Mouse (Mus musculus) frontal cortex, postnatal 14 days (tissue): Measurements from ENCODE around the gene Ppfia2.

Experiments
- DNase-seq, 2 experiments: peaks; one replicate each; pipeline ENCODE4 v3.0.0; 2022; ENCODE audit warnings: low spot score in 2 of 2

Gene Ppfia2

GRCm38 (mm10) chr10:106914275-106914674 is 444.1 kb downstream of the Ppfia2 start:
- DNase-seq: no peak

DNA sequence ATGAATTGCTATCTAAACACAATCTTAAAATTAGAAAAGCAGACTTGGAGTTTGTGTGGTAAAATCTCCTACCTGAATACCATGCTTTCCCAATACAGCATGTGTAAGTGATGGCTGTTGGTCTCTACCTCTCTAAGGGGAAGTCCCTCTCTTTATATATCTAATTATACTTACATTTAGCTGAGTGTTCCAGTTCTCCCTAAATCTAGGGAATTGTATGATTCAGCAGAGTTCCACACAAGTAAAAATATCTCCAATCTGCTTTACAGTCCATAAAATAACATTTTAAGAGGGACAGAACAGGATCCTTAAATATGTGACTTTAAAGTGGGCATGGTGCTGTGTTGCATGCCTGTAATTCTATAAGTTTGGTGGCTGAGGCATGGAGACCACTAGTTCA is 444.7 kb downstream of the Ppfia2 start:
- no peak for DNase-seq

GRCm38 (mm10) chr10:106924334-106924733 is 454.2 kb downstream of the Ppfia2 start:
- DNase-seq: no peak

GRCm38 (mm10) chr10:106924798-106925197 is 454.7 kb downstream of the Ppfia2 start:
- no peak for DNase-seq

- no peak for DNase-seq
These were observed 458.6 kb downstream of the Ppfia2 start for GRCm38 (mm10) chr10:106928576-106929332.

- DNase-seq: no peak
These were observed 462.5 kb downstream of the Ppfia2 start for GRCm38 (mm10) chr10:106932571-106933073.

GRCm38 (mm10) chr10:106936996-106937395 is 466.9 kb downstream of the Ppfia2 start:
- DNase-seq: no peak

GRCm38 (mm10) chr10:106938851-106939250 is 468.7 kb downstream of the Ppfia2 start:
- DNase-seq: no peak

GRCm38 (mm10) chr10:106939441-106939840 is 469.3 kb downstream of the Ppfia2 start:
- DNase-seq: no peak

GRCm38 (mm10) chr10:106941380-106941779 is 471.2 kb downstream of the Ppfia2 start:
- no peak for DNase-seq

DNA sequence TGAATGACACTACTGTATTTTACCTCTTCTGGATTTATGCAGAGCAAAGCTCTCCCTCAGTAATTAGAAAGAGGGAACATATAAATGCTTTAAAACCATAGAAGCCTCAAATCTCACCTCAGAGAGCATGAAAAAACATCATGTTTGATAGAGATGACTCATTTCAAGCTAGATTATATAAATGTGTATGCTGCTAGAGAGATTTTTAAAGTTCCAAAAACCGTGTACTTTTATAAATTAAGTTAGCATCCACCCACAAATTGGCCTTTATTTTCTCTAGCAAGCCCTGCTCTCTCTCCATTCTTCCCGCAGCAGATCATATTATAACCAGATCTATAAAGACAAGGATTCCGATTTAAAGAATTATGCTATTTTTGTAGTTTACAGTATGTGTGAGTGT is 488.9 kb downstream of the Ppfia2 start:
- DNase-seq: no peak

GRCm38 (mm10) chr10:106975193-106976141 is 505.3 kb downstream of the Ppfia2 start:
- no peak for DNase-seq
